Mouse (Mus musculus) spleen, postnatal 36 days (tissue): Measurements from ENCODE around the gene Gm47791.

ENCODE experiments used
- DNase-seq, 2 experiments: peaks; one replicate each; pipeline ENCODE4 v3.0.0; 2022; ENCODE audit warnings: low spot score in 2 of 2, mixed read lengths in 1 of 2

Gene Gm47791

GRCm38 (mm10) chr1:82724339-82725025 lies 46.6 kb downstream of the Gm47791 start, which contains the start of gene Mff:
TSS of gene Mff (plus strand) at chr1:82724890.
- peak; percentile 91 to 92 for DNase-seq
